Mouse (Mus musculus) cerebellum, adult 2 months (tissue): ENCODE results near the gene Foxk2. TPM values are rescaled to one million over a fixed set of nuclear protein-coding genes. Genes with fewer than 3 reads are reported as not detected.
"Not testable (repeated sequence)": the region's sequence is repeated elsewhere in the genome, so short reads cannot be mapped to it uniquely, and the experiment has no call there.

ENCODE experiments used
- DNase-seq, 2 experiments: peaks; one replicate each; pipeline ENCODE4 v3.0.0; 2021
- H3K27ac ChIP-seq: fragments of 200-500 bp; 2 replicates; pipeline ENCODE4 v1.5.1; 2012; ENCODE audit warnings: low read length, control low read depth, inconsistent platforms; ENCODE audit not compliant: insufficient read depth
- H3K27me3 ChIP-seq: fragments of 200-500 bp; 2 replicates; pipeline ENCODE4 v1.6.1; 2012; ENCODE audit warnings: inconsistent platforms, mild to moderate bottlenecking, low read length, moderate library complexity; ENCODE audit not compliant: control insufficient read depth, insufficient read depth
- H3K4me1 ChIP-seq: fragments of 200-500 bp; 2 replicates; pipeline ENCODE4 v1.6.1; 2011; ENCODE audit warnings: low read length; ENCODE audit not compliant: control insufficient read depth, insufficient read depth
- H3K4me3 ChIP-seq: fragments of 200-500 bp; replicated peaks from 2 replicates; pipeline ENCODE3; 2011; ENCODE audit warnings: mild to moderate bottlenecking, low read depth, low read length, control low read depth; ENCODE audit not compliant: insufficient read depth
- CTCF ChIP-seq: fragments of 200-500 bp; IDR thresholded peaks from 2 replicates; pipeline ENCODE4 v1.5.1; 2011; ENCODE audit warnings: low read depth, mild to moderate bottlenecking, control low read depth, low read length, moderate library complexity, borderline replicate concordance; ENCODE audit not compliant: insufficient read depth
- POLR2A ChIP-seq: fragments of 200-500 bp; IDR thresholded peaks from 2 replicates; pipeline ENCODE4 v1.6.1; 2011; ENCODE audit warnings: low read length, control low read depth, borderline replicate concordance; ENCODE audit not compliant: insufficient read depth
- WGBS: fragments of 180-500 bp; shearing (Covaris S2); methylation state at CpG from one replicate; pipeline ENCODE4 v1.1.7; 2018; 5-methylcytosine and 5-hydroxymethylcytosine counted together
- polyA plus RNA-seq: library from polyadenylated mRNA; depleted of rRNA; stranded (reverse); fragments of >200 nt; gene quantifications from 2 replicates; pipeline ENCODE4 v1.2.3, GENCODE M21; 2012

Foxk2 gene
- polyA plus RNA-seq, 1 experiment, result 44.7 TPM

DNA sequence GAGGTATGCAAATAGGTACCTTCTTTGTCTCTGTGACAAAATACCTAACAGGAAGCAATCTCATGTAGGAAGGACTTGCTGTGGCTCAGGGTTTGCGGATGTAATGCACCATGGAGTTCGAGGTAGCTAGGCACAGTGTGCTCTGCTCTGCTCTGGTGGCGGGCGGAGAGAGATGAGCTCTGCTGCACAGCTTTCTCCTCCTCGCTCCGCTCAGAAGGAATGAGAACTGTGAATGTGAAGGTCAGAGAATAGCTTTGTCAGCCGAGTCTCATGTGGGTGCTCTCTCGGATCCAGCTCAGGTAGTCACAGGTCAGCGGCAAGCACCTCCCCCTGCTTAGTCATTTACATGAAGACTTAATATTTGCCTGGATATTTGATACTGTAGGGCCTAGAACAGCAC lies 40.5 kb downstream of the Foxk2 start:
- no peak overlapping the region for H3K4me3 ChIP-seq
- DNase-seq, result no peak
- 93% methylated on average over 9 of the region's 9 CpGs for WGBS
- TF ChIP-seq POLR2A (no peak), CTCF (no peak)
- no peak overlapping the region for H3K27ac ChIP-seq
- no peaks in the 10 kb centered on the region for H3K4me1 ChIP-seq
- no peaks in the 10 kb centered on the region for H3K27me3 ChIP-seq

DNA sequence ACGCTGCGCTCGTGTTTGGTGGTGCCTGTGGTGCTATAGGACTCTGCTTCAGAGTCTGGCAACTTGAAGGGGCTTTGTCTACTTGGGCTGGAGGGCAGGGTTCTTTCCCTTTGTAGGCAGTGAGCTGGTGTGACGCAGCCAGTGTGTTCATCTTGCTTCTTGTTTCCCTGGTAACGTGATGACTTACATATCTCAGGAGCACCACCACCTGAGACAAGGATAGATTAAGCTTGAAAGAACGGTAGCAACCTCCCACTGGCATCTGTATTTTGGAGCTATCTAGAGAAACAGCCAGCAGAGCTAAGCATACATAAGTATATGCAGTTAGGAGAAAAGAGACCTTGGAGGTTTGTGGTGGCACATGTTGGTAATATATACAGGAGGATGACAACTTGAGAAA lies 45.6 kb downstream of the Foxk2 start:
- DNase-seq, result no peak
- no peak for TF ChIP-seq CTCF
- TF ChIP-seq POLR2A, result no peak
- Histone ChIP-seq H3K27ac (no peak overlapping the region), H3K27me3 (no peaks in the 10 kb centered on the region), H3K4me3 (no peak overlapping the region), H3K4me1 (no peaks in the 10 kb centered on the region)
- 88% methylated on average over 6 of the region's 6 CpGs for WGBS

DNA sequence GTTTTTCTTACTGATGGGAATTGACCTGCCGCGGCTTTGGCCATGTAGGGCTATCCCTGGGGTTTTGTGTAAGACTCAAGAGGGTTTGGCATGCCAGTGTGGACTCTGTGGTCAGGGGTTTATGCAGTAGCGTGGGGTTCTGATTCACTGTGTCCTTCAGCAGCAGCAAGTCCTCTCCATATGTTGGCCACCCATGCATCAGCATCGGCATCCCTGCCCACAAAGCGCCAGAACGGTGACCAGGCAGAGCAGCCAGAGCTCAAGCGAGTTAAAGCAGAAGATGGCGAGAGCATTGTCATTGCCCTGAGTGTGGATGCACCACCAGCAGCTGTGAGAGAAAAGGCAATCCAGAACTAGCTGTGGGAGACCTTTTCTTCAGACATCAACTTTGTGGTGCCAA lies 46.8 kb downstream of the Foxk2 start:
- WGBS, result 84% methylated on average over 8 of the region's 8 CpGs

DNA sequence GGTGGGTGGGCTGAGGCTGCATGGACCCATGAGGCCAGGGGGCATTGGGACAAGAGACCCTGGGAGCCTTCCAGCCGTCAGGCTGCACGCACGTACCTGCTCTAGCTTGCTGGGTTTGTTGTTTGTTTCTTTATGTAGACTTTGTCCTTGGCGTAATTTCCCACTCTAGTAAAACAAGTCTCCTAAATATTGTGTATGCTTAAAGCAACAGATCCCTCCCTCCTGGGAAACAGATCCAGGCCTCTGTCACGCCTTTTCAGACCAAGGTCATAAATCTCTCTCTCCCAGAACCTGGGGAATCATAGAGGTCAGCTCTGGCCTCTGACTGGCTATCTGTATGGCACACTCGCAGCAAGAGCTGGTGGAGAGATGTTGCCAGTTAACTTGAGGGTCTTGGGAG lies 47.9 kb downstream of the Foxk2 start:
- H3K27ac ChIP-seq, H3K27me3 ChIP-seq, DNase-seq, H3K4me3 ChIP-seq, H3K4me1 ChIP-seq: not testable (repeated sequence)
- WGBS, result 95% methylated on average over 6 of the region's 6 CpGs

More for the DNA sequence above, 46.8 kb downstream of the Foxk2 start:
- Histone ChIP-seq H3K4me3 (no peak overlapping the region), H3K27ac (no peak overlapping the region), H3K27me3 (no peaks in the 10 kb centered on the region), H3K4me1 (no peaks in the 10 kb centered on the region)
- no peak for DNase-seq
- no peak for TF ChIP-seq POLR2A
- TF ChIP-seq CTCF, result no peak

DNA sequence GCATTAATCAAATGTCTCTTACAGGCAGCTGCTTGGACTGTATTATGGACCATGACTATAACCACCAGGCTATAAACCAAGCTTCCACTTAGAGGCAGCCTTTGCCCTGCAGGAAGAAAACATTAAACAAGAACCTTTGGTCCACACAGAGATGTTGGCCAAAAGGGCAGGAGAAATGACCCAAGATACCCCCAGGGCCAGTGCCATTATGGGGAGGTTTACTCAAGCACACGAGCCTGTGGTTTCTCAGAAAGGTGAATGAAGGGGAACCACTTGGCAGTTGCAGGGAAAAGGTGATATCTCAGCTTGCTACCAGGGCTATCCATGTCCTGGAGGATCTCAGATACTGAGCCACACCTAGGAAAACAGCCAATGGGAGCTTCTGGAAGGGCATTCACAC lies 66.2 kb downstream of the Foxk2 start:
- WGBS, result 87% methylated on average over 1 of the region's 1 CpGs
- TF ChIP-seq CTCF (no peak), POLR2A (no peak)
- H3K27ac ChIP-seq, result no peak overlapping the region
- DNase-seq, result no peak
- H3K4me3 ChIP-seq, result no peak overlapping the region
- peaks cover 13% of the 10 kb centered on the region for H3K4me1 ChIP-seq
- no peaks in the 10 kb centered on the region for H3K27me3 ChIP-seq

DNA sequence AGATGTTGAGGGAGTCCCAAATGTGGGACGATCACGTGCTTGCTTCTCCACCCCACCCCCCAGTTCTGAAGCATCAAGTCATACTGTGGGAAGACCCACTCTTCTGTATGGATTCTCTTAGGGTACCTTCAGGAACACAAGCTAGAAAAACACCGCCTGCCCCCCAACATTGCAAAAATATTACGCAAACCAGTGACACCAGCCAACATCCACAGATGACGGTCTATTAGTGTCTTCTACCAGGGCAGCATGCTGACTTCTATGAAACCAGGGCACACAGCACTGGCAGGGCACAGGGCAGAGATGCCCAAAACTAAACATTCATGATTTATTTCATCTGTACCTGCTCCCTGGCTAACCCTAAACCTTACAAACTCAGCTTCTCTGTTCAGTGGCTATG lies 66.9 kb downstream of the Foxk2 start:
- no peak overlapping the region for H3K27ac ChIP-seq
- H3K4me1 ChIP-seq, result peaks cover 13% of the 10 kb centered on the region
- no peak overlapping the region for H3K4me3 ChIP-seq
- 95% methylated on average over 5 of the region's 5 CpGs for WGBS
- H3K27me3 ChIP-seq, result no peaks in the 10 kb centered on the region
- TF ChIP-seq CTCF (no peak), POLR2A (no peak)
- no peak for DNase-seq

DNA sequence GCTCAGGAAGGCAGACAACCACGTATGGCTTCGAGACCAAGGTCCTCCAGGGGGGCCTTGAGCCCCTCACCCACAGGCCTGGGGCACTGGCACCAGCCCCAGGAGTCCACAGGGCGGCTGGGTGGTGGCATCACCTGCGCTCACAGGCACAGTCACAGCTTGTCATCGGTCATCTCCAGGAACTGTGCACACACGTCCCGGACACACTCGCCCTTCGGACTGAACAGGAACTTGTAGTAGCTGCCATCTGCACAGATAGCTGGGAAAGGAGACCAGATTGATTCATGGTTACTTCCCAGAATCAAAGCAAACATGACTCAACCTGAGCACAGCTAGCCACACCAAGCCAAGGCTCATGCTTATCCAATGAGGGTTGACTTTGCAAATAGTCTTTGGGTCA lies 68.4 kb downstream of the Foxk2 start:
- Histone ChIP-seq H3K4me1 (peaks cover 13% of the 10 kb centered on the region), H3K4me3 (no peak overlapping the region), H3K27me3 (no peaks in the 10 kb centered on the region), H3K27ac (no peak overlapping the region)
- 85% methylated on average over 9 of the region's 9 CpGs for WGBS
- DNase-seq, result peak in 1 of 2 experiments; percentile 47
- TF ChIP-seq POLR2A (no peak), CTCF (no peak)

DNA sequence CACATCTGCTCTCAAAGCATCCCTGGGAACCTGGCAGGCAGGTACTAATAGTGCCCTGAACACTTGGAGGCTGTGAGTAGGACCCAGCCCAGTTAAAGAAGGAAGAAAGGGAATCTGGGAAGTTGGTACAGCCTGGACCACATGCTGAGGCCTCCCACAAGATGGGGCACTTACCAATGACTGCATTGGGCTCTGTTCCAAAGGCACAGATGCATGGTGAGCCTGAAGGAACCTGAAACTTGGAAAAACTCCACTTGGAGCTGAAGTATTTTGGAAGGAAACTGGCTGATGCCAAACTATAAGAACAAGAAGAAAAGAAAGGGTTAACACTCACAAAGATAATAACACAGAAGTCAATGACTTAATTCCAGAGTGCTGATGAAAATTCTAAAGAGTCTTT lies 68.8 kb downstream of the Foxk2 start:
- H3K27me3 ChIP-seq, result no peaks in the 10 kb centered on the region
- peak in 1 of 2 experiments; percentile 16 for DNase-seq
- H3K4me1 ChIP-seq, result peaks cover 13% of the 10 kb centered on the region
- TF ChIP-seq POLR2A, result no peak
- TF ChIP-seq CTCF, result no peak
- H3K4me3 ChIP-seq, result no peak overlapping the region
- no peak overlapping the region for H3K27ac ChIP-seq

DNA sequence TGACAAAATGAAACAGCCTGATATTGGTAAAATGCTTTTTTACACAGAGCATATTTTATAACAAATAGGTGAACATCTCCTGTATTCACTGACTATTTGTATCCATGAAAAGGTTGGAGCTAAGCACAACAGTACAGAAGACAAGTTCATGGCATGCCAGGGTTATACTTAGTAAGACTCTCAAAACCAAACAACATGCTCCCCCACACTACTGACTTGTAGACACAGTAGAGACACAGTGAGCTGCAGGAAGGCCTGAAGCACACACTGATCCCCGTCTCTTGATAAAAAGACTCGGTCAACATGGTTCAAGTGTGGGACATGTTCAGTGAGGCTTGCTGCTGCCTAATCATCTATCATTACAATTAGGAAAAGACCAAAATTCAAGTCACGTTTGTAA lies 71.9 kb downstream of the Foxk2 start:
- 87% methylated on average over 3 of the region's 3 CpGs for WGBS
- H3K27ac ChIP-seq, result no peak overlapping the region
- no peak overlapping the region for H3K4me3 ChIP-seq
- TF ChIP-seq POLR2A (no peak), CTCF (no peak)
- peaks cover 13% of the 10 kb centered on the region for H3K4me1 ChIP-seq
- no peaks in the 10 kb centered on the region for H3K27me3 ChIP-seq
- DNase-seq, result no peak
